Mouse (Mus musculus): ENCODE data around the gene Snd1. TPM values are rescaled to one million over a fixed set of nuclear protein-coding genes. Genes with fewer than 3 reads are reported as not detected.

Snd1 gene
- polyA plus RNA-seq, 1 experiment: 155 TPM

GRCm38 (mm10) chr6:28874759-28875158 lies 399.8 kb downstream of the Snd1 start:
- TF ChIP-seq USF1 (IDR thresholded peaks at IDR 0.05; ENCODE audit: low read depth): no peak
- TF ChIP-seq MYOG (IDR thresholded peaks at IDR 0.05; ENCODE audit: control insufficient read depth, extremely low read depth, insufficient read length): no peak
- TF ChIP-seq MYOD1 (IDR thresholded peaks at IDR 0.05; ENCODE audit: control insufficient read depth, insufficient read length, low read depth): no peak
- TF ChIP-seq FOSL1 (IDR thresholded peaks at IDR 0.05; ENCODE audit: insufficient read depth, low read length, poor library complexity, severe bottlenecking): no peak
- TF ChIP-seq CEBPB (IDR thresholded peaks at IDR 0.05; ENCODE audit: low read depth): no peak
- TF ChIP-seq CTCF (IDR thresholded peaks at IDR 0.05; ENCODE audit: control insufficient read depth, insufficient read depth, insufficient read length): no peak
- no peak for TF ChIP-seq MAX (IDR thresholded peaks at IDR 0.05)
- Histone ChIP-seq H3K36me3 (ENCODE audit: control insufficient read depth, insufficient read depth) (peaks cover 30% of the 10 kb centered on the region), H3ac (ENCODE audit: control insufficient read depth, insufficient read length, low read depth) (no peak overlapping the region), H3K79me2 (ENCODE audit: control insufficient read depth, insufficient read depth) (no peaks in the 10 kb centered on the region), H3K79me3 (ENCODE audit: low read depth) (no peaks in the 10 kb centered on the region), H3K4me3 (ENCODE audit: insufficient read depth, poor library complexity, severe bottlenecking) (no peak overlapping the region), H3K27me3 (ENCODE audit: control insufficient read depth, insufficient read depth, insufficient read length) (no peaks in the 10 kb centered on the region)

GRCm38 (mm10) chr6:28875333-28875732 lies 400.4 kb downstream of the Snd1 start:
- H3ac ChIP-seq (ENCODE audit: control insufficient read depth, insufficient read length, low read depth): no peak overlapping the region
- no peaks in the 10 kb centered on the region for H3K27me3 ChIP-seq (ENCODE audit: control insufficient read depth, insufficient read depth, insufficient read length)
- H3K79me3 ChIP-seq (ENCODE audit: low read depth): no peaks in the 10 kb centered on the region
- no peak for TF ChIP-seq MYOG (IDR thresholded peaks at IDR 0.05; ENCODE audit: control insufficient read depth, extremely low read depth, insufficient read length)
- no peak for TF ChIP-seq MAX (IDR thresholded peaks at IDR 0.05)
- no peak for TF ChIP-seq CEBPB (IDR thresholded peaks at IDR 0.05; ENCODE audit: low read depth)
- TF ChIP-seq CTCF (IDR thresholded peaks at IDR 0.05; ENCODE audit: control insufficient read depth, insufficient read depth, insufficient read length): no peak
- no peak for TF ChIP-seq MYOD1 (IDR thresholded peaks at IDR 0.05; ENCODE audit: control insufficient read depth, insufficient read length, low read depth)
- no peak for TF ChIP-seq FOSL1 (IDR thresholded peaks at IDR 0.05; ENCODE audit: insufficient read depth, low read length, poor library complexity, severe bottlenecking)
- no peak for TF ChIP-seq USF1 (IDR thresholded peaks at IDR 0.05; ENCODE audit: low read depth)
- no peak overlapping the region for H3K4me3 ChIP-seq (ENCODE audit: insufficient read depth, poor library complexity, severe bottlenecking)
- H3K36me3 ChIP-seq (ENCODE audit: control insufficient read depth, insufficient read depth): peaks cover 30% of the 10 kb centered on the region
- no peaks in the 10 kb centered on the region for H3K79me2 ChIP-seq (ENCODE audit: control insufficient read depth, insufficient read depth)

GRCm38 (mm10) chr6:28876492-28876891 lies 401.6 kb downstream of the Snd1 start:
- H3K36me3 ChIP-seq (ENCODE audit: control insufficient read depth, insufficient read depth): peaks cover 37% of the 10 kb centered on the region
- TF ChIP-seq MYOD1 (IDR thresholded peaks at IDR 0.05; ENCODE audit: control insufficient read depth, insufficient read length, low read depth) (no peak), USF1 (IDR thresholded peaks at IDR 0.05; ENCODE audit: low read depth) (no peak), FOSL1 (IDR thresholded peaks at IDR 0.05; ENCODE audit: insufficient read depth, low read length, poor library complexity, severe bottlenecking) (no peak), MAX (IDR thresholded peaks at IDR 0.05) (no peak), MYOG (IDR thresholded peaks at IDR 0.05; ENCODE audit: control insufficient read depth, extremely low read depth, insufficient read length) (no peak), CEBPB (IDR thresholded peaks at IDR 0.05; ENCODE audit: low read depth) (no peak), CTCF (IDR thresholded peaks at IDR 0.05; ENCODE audit: control insufficient read depth, insufficient read depth, insufficient read length) (no peak)
- no peaks in the 10 kb centered on the region for H3K79me3 ChIP-seq (ENCODE audit: low read depth)
- H3ac ChIP-seq (ENCODE audit: control insufficient read depth, insufficient read length, low read depth): no peak overlapping the region
- no peak overlapping the region for H3K4me3 ChIP-seq (ENCODE audit: insufficient read depth, poor library complexity, severe bottlenecking)
- H3K79me2 ChIP-seq (ENCODE audit: control insufficient read depth, insufficient read depth): no peaks in the 10 kb centered on the region
- H3K27me3 ChIP-seq (ENCODE audit: control insufficient read depth, insufficient read depth, insufficient read length): no peaks in the 10 kb centered on the region

GRCm38 (mm10) chr6:28877945-28878666 lies 403.2 kb downstream of the Snd1 start:
- Histone ChIP-seq H3K79me3 (ENCODE audit: low read depth) (no peaks in the 10 kb centered on the region), H3K36me3 (ENCODE audit: control insufficient read depth, insufficient read depth) (peaks cover 48% of the 10 kb centered on the region), H3K27me3 (ENCODE audit: control insufficient read depth, insufficient read depth, insufficient read length) (no peaks in the 10 kb centered on the region), H3K4me3 (ENCODE audit: insufficient read depth, poor library complexity, severe bottlenecking) (no peak overlapping the region), H3K79me2 (ENCODE audit: control insufficient read depth, insufficient read depth) (no peaks in the 10 kb centered on the region), H3ac (ENCODE audit: control insufficient read depth, insufficient read length, low read depth) (no peak overlapping the region)
- no peak for TF ChIP-seq CTCF (IDR thresholded peaks at IDR 0.05; ENCODE audit: control insufficient read depth, insufficient read depth, insufficient read length)
- no peak for TF ChIP-seq MAX (IDR thresholded peaks at IDR 0.05)

- Histone ChIP-seq H3ac (ENCODE audit: control insufficient read depth, insufficient read length, low read depth) (no peak overlapping the region), H3K27me3 (ENCODE audit: control insufficient read depth, insufficient read depth, insufficient read length) (no peaks in the 10 kb centered on the region), H3K79me2 (ENCODE audit: control insufficient read depth, insufficient read depth) (no peaks in the 10 kb centered on the region), H3K79me3 (ENCODE audit: low read depth) (no peaks in the 10 kb centered on the region), H3K4me3 (ENCODE audit: insufficient read depth, poor library complexity, severe bottlenecking) (no peak overlapping the region), H3K36me3 (ENCODE audit: control insufficient read depth, insufficient read depth) (peaks cover 54% of the 10 kb centered on the region)
- TF ChIP-seq MYOD1 (IDR thresholded peaks at IDR 0.05; ENCODE audit: control insufficient read depth, insufficient read length, low read depth) (no peak), MYOG (IDR thresholded peaks at IDR 0.05; ENCODE audit: control insufficient read depth, extremely low read depth, insufficient read length) (no peak), CEBPB (IDR thresholded peaks at IDR 0.05; ENCODE audit: low read depth) (no peak), USF1 (IDR thresholded peaks at IDR 0.05; ENCODE audit: low read depth) (no peak), CTCF (IDR thresholded peaks at IDR 0.05; ENCODE audit: control insufficient read depth, insufficient read depth, insufficient read length) (no peak), MAX (IDR thresholded peaks at IDR 0.05) (no peak), FOSL1 (IDR thresholded peaks at IDR 0.05; ENCODE audit: insufficient read depth, low read length, poor library complexity, severe bottlenecking) (no peak)
Observed at GRCm38 (mm10) chr6:28879315-28879714, 404.4 kb downstream of the Snd1 start.

- Histone ChIP-seq H3K27me3 (ENCODE audit: control insufficient read depth, insufficient read depth, insufficient read length) (no peaks in the 10 kb centered on the region), H3K79me3 (ENCODE audit: low read depth) (no peaks in the 10 kb centered on the region), H3K36me3 (ENCODE audit: control insufficient read depth, insufficient read depth) (peaks cover 59% of the 10 kb centered on the region), H3ac (ENCODE audit: control insufficient read depth, insufficient read length, low read depth) (no peak overlapping the region), H3K4me3 (ENCODE audit: insufficient read depth, poor library complexity, severe bottlenecking) (no peak overlapping the region), H3K79me2 (ENCODE audit: control insufficient read depth, insufficient read depth) (no peaks in the 10 kb centered on the region)
- TF ChIP-seq MAX (IDR thresholded peaks at IDR 0.05) (no peak), FOSL1 (IDR thresholded peaks at IDR 0.05; ENCODE audit: insufficient read depth, low read length, poor library complexity, severe bottlenecking) (no peak), CTCF (IDR thresholded peaks at IDR 0.05; ENCODE audit: control insufficient read depth, insufficient read depth, insufficient read length) (no peak), MYOD1 (IDR thresholded peaks at IDR 0.05; ENCODE audit: control insufficient read depth, insufficient read length, low read depth) (no peak), USF1 (IDR thresholded peaks at IDR 0.05; ENCODE audit: low read depth) (no peak), CEBPB (IDR thresholded peaks at IDR 0.05; ENCODE audit: low read depth) (no peak), MYOG (IDR thresholded peaks at IDR 0.05; ENCODE audit: control insufficient read depth, extremely low read depth, insufficient read length) (no peak)
Observed at GRCm38 (mm10) chr6:28880909-28881308, 406.0 kb downstream of the Snd1 start.

Data from C2C12 (cell line).